Mouse (Mus musculus) MEL (cell line): Measurements from ENCODE around the gene Zfp668. TPM values are rescaled to one million over a fixed set of nuclear protein-coding genes. Genes with fewer than 3 reads are reported as not detected.

Experiments
- DNase-seq: peaks from one replicate; pipeline ENCODE4 v3.0.0; 2011; ENCODE audit warnings: low read depth, low spot score
- H3K27ac ChIP-seq: 2 replicates; pipeline ENCODE4 v1.5.1; 2012; ENCODE audit warnings: low read depth, mild to moderate bottlenecking, control low read depth, low read length, moderate library complexity; ENCODE audit not compliant: control insufficient read depth
- H3K27me3 ChIP-seq, 2 experiments: fragments of 150-350 bp in 1 of 2; sonication (generic) in 1 of 2; 2 replicates each; pipeline ENCODE4 v1.6.1; 2012; ENCODE audit warnings: low read length in 2 of 2, mild to moderate bottlenecking in 2 of 2, improper control_type of control experiment in 1 of 2, moderate library complexity in 1 of 2; ENCODE audit not compliant: insufficient read depth in 2 of 2, control insufficient read depth in 1 of 2
- H3K36me3 ChIP-seq, 2 experiments: 2 replicates each; pipeline ENCODE4 v1.6.1; 2012 to 2014; ENCODE audit warnings: low read length in 2 of 2, improper control_type of control experiment in 1 of 2, inconsistent platforms in 1 of 2, mild to moderate bottlenecking in 1 of 2; ENCODE audit not compliant: insufficient read depth in 2 of 2, control insufficient read depth in 1 of 2
- H3K4me1 ChIP-seq, 2 experiments: fragments of 150-350 bp in 1 of 2; sonication (generic) in 1 of 2; 2 replicates each; pipeline ENCODE4 v1.6.1; 2012; ENCODE audit warnings: low read length in 2 of 2, improper control_type of control experiment in 1 of 2, mild to moderate bottlenecking in 1 of 2; ENCODE audit not compliant: insufficient read depth in 2 of 2, control insufficient read depth in 1 of 2
- H3K4me3 ChIP-seq, 2 experiments: fragments of 150-350 bp in 1 of 2; sonication (generic) in 1 of 2; 2 replicates each; pipeline ENCODE4 v1.5.1; 2012; ENCODE audit warnings: low read depth in 2 of 2, low read length in 2 of 2, mild to moderate bottlenecking in 2 of 2, moderate library complexity in 2 of 2, control low read depth in 1 of 2, improper control_type of control experiment in 1 of 2; ENCODE audit not compliant: control insufficient read depth in 1 of 2, insufficient read depth in 1 of 2
- H3K79me2 ChIP-seq: 2 replicates; pipeline ENCODE4 v1.6.1; 2012; ENCODE audit warnings: mild to moderate bottlenecking, low read length, moderate library complexity; ENCODE audit not compliant: control insufficient read depth, poor library complexity, insufficient read depth
- H3K9ac ChIP-seq: 2 replicates; pipeline ENCODE4 v1.6.1; 2012; ENCODE audit warnings: low read depth, mild to moderate bottlenecking, control low read depth, low read length, moderate library complexity; ENCODE audit not compliant: control insufficient read depth, poor library complexity, severe bottlenecking
- H3K9me3 ChIP-seq: fragments of 150-350 bp; sonication (generic); replicated peaks from 2 replicates; pipeline ENCODE4 v1.6.1; 2012; ENCODE audit warnings: mild to moderate bottlenecking, low read length, improper control_type of control experiment, moderate library complexity; ENCODE audit not compliant: insufficient read depth
- CHD1 ChIP-seq: IDR thresholded peaks from 2 replicates; pipeline ENCODE4 v1.6.1; 2012; ENCODE audit warnings: low read depth, mild to moderate bottlenecking, inconsistent platforms, low read length, improper control_type of control experiment
- CHD2 ChIP-seq: IDR thresholded peaks from 2 replicates; pipeline ENCODE4 v1.6.1; 2011; ENCODE audit warnings: low read length, improper control_type of control experiment
- ETS1 ChIP-seq: IDR thresholded peaks from 2 replicates; pipeline ENCODE4 v1.6.1; 2012; ENCODE audit warnings: low read depth, mild to moderate bottlenecking, inconsistent platforms, low read length, improper control_type of control experiment, moderate library complexity
- GABPA ChIP-seq: IDR thresholded peaks from 2 replicates; pipeline ENCODE4 v1.6.1; 2012; ENCODE audit warnings: low read depth, mild to moderate bottlenecking, inconsistent platforms, low read length, improper control_type of control experiment, moderate library complexity
- HCFC1 ChIP-seq: IDR thresholded peaks from 2 replicates; pipeline ENCODE4 v1.6.1; 2012; ENCODE audit warnings: low read depth, mild to moderate bottlenecking, inconsistent platforms, low read length, improper control_type of control experiment, moderate library complexity
- KAT2A ChIP-seq: conservative IDR thresholded peaks from 2 replicates; pipeline ENCODE4 v1.6.1; 2012; ENCODE audit warnings: low read depth, low read length, improper control_type of control experiment, inconsistent platforms
- MEF2A ChIP-seq: IDR thresholded peaks from 2 replicates; pipeline ENCODE4 v1.6.1; 2014; ENCODE audit warnings: low read depth, mild to moderate bottlenecking, inconsistent platforms, low read length, improper control_type of control experiment; ENCODE audit not compliant: poor library complexity, insufficient replicate concordance, severe bottlenecking; ENCODE audit errors: extremely low read depth
- MXI1 ChIP-seq: IDR thresholded peaks from 2 replicates; pipeline ENCODE4 v1.6.1; 2011; ENCODE audit warnings: mild to moderate bottlenecking, low read depth, low read length, improper control_type of control experiment
- MYB ChIP-seq: IDR thresholded peaks from 2 replicates; pipeline ENCODE4 v1.6.1; 2011; ENCODE audit warnings: mild to moderate bottlenecking, low read depth, low read length, improper control_type of control experiment
- MYC ChIP-seq: IDR thresholded peaks from 2 replicates; pipeline ENCODE4 v1.6.1; 2011; ENCODE audit warnings: low read depth, mild to moderate bottlenecking, low read length, improper control_type of control experiment, moderate library complexity
- NELFE ChIP-seq: IDR thresholded peaks from 2 replicates; pipeline ENCODE4 v1.6.1; 2011; ENCODE audit warnings: low read depth, low read length, improper control_type of control experiment
- NRF1 ChIP-seq: IDR thresholded peaks from 2 replicates; pipeline ENCODE4 v1.6.1; 2014; ENCODE audit warnings: low read depth, mild to moderate bottlenecking, inconsistent platforms, low read length, improper control_type of control experiment, moderate library complexity; ENCODE audit not compliant: poor library complexity, insufficient read depth, severe bottlenecking
- POLR2AphosphoS2 ChIP-seq: IDR thresholded peaks from 2 replicates; pipeline ENCODE4 v1.6.1; 2011; ENCODE audit warnings: low read length, improper control_type of control experiment
- RAD21 ChIP-seq: IDR thresholded peaks from 2 replicates; pipeline ENCODE4 v1.6.1; 2011; ENCODE audit warnings: mild to moderate bottlenecking, low read depth, low read length, improper control_type of control experiment
- RCOR1 ChIP-seq: IDR thresholded peaks from 2 replicates; pipeline ENCODE4 v1.6.1; 2012; ENCODE audit warnings: low read depth, mild to moderate bottlenecking, inconsistent platforms, low read length, improper control_type of control experiment
- TAL1 ChIP-seq: IDR thresholded peaks from 2 replicates; pipeline ENCODE4 v1.6.1; 2012; ENCODE audit warnings: mild to moderate bottlenecking, inconsistent platforms, low read length, moderate library complexity, mixed read lengths
- TBP ChIP-seq: IDR thresholded peaks from 2 replicates; pipeline ENCODE4 v1.8.0; 2011; ENCODE audit warnings: low read depth, low read length, improper control_type of control experiment
- TCF12 ChIP-seq: IDR thresholded peaks from 2 replicates; pipeline ENCODE4 v1.6.1; 2014; ENCODE audit warnings: low read depth, mild to moderate bottlenecking, inconsistent platforms, low read length, improper control_type of control experiment, moderate library complexity
- UBTF ChIP-seq: IDR thresholded peaks from 2 replicates; pipeline ENCODE4 v1.6.1; 2012; ENCODE audit warnings: low read depth, mild to moderate bottlenecking, inconsistent platforms, low read length, improper control_type of control experiment, moderate library complexity, borderline replicate concordance; ENCODE audit not compliant: insufficient read depth
- USF2 ChIP-seq, 2 experiments: IDR thresholded peaks; 2 replicates each; pipeline ENCODE4 v1.6.1; 2011 to 2012; ENCODE audit warnings: improper control_type of control experiment in 2 of 2, low read length in 2 of 2, borderline replicate concordance in 1 of 2, inconsistent platforms in 1 of 2, low read depth in 1 of 2, mild to moderate bottlenecking in 1 of 2; ENCODE audit not compliant: insufficient read depth in 1 of 2
- ZKSCAN1 ChIP-seq: IDR thresholded peaks from 2 replicates; pipeline ENCODE4 v1.6.1; 2012; ENCODE audit warnings: low read depth, mild to moderate bottlenecking, inconsistent platforms, low read length, improper control_type of control experiment, moderate library complexity
- ZMIZ1 ChIP-seq: IDR thresholded peaks from 2 replicates; pipeline ENCODE4 v1.6.1; 2012; ENCODE audit warnings: low read depth, mild to moderate bottlenecking, inconsistent platforms, low read length, improper control_type of control experiment, moderate library complexity
- polyA plus RNA-seq, 2 experiments: library from polyadenylated mRNA; stranded (reverse) in 1 of 2; unstranded in 1 of 2; fragments of >175 nt in 1 of 2; fragments of >200 nt in 1 of 2; gene quantifications; 2 replicates each; pipeline versions ENCODE4 v1.2.1 to v1.2.4; 2012; ENCODE audit warnings: low replicate concordance in 2 of 2, low read depth in 1 of 2; ENCODE audit not compliant: insufficient read length in 2 of 2, insufficient read depth in 1 of 2, missing spikeins in 1 of 2
- total RNA-seq: library from RNA; depleted of rRNA; stranded (reverse); fragments of 300-350 nt; gene quantifications from 2 replicates; pipeline ENCODE4 v1.2.3, GENCODE M21; 2012

The Zfp668 gene
- total and polyA plus RNA-seq, 3 experiments, result 9.1 to 15.6 TPM; not detected in 1

DNA sequence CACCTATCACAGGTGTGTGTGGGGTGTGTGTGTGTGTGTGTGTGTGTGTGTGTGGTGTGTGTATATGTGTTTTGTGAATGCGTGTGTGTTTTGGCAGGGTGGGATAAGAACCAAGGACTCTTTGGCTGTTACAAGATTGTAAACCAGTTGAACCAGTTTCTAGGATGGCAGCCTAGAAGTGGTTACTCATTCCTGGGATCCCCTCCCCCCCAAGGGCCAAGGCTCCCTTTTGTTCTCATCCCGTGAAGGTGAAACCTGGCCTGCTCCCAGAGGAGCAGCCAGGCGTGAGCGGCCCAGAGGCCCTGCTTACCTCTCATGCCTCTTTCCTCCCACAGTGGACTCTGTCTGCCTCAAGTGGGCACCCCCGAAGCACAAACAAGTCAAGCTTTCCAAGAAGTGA, 48.6 kb upstream of the Zfp668 start:
- Histone ChIP-seq H3K9me3 (no peaks in the 10 kb centered on the region), H3K4me3 (no peak overlapping the region), H3K4me1 (peaks cover 0 to 26% of the 10 kb centered on the region in 2 experiments; a peak in 2 of 4 replicates), H3K79me2 (no peaks in the 10 kb centered on the region), H3K27me3 (no peaks in the 10 kb centered on the region), H3K27ac (no peak overlapping the region)
- no peak for DNase-seq
- TF ChIP-seq MEF2A, result no peak
- no peak for TF ChIP-seq RCOR1
- no peak for TF ChIP-seq CHD1
- no peak for TF ChIP-seq TBP
- no peak for TF ChIP-seq ZMIZ1
- TF ChIP-seq TCF12, result no peak
- no peak for TF ChIP-seq POLR2AphosphoS2
- no peak for TF ChIP-seq NELFE
- no peak for TF ChIP-seq NRF1
- TF ChIP-seq RAD21, result no peak
- TF ChIP-seq TAL1, result no peak
- no peak for TF ChIP-seq USF2 (IDR thresholded peaks at IDR 0.05; ENCODE audit: borderline replicate concordance in 1 of 2, insufficient read depth in 1 of 2, low read depth in 1 of 2, low read length in 2 of 2)
- no peak for TF ChIP-seq UBTF
- TF ChIP-seq ZKSCAN1, result no peak
- no peak for TF ChIP-seq CHD2
- no peak for TF ChIP-seq MYC
- TF ChIP-seq, all 39 proteins: peak for 0
- no peak overlapping the region for H3K9ac ChIP-seq
- H3K36me3 ChIP-seq, result peaks cover 2 to 17% of the 10 kb centered on the region in 2 experiments

DNA sequence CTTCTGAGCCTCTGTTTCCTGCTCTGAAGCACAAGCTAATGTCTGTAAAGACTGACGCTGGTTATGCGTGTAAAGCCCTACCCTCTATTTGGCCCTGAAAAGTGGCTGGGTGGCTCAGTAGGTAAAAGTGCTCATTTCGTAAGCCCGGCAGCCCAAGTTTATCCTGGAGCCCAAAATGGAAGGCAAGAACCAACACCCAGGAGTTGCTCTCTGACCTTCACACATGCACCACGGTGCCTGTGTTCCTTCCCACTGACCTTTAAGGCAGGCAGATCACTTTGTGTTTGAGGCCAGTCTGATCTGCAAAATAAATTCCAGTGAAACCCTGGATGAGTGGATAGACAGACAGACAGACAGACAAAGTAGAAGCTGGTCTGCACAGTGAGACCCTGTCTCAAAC, 47.1 kb upstream of the Zfp668 start:
- Histone ChIP-seq H3K9me3 (no peaks in the 10 kb centered on the region), H3K27ac (no peak overlapping the region), H3K79me2 (no peaks in the 10 kb centered on the region), H3K36me3 (peaks cover 2 to 15% of the 10 kb centered on the region in 2 experiments), H3K4me3 (no peak overlapping the region), H3K9ac (no peak overlapping the region), H3K4me1 (peaks cover 0 to 13% of the 10 kb centered on the region in 2 experiments; a peak in 2 of 4 replicates), H3K27me3 (no peaks in the 10 kb centered on the region)
- no peak for DNase-seq
- TF ChIP-seq UBTF, result no peak
- TF ChIP-seq KAT2A, result no peak
- no peak for TF ChIP-seq ZMIZ1
- no peak for TF ChIP-seq USF2 (IDR thresholded peaks at IDR 0.05; ENCODE audit: borderline replicate concordance in 1 of 2, insufficient read depth in 1 of 2, low read depth in 1 of 2, low read length in 2 of 2)
- no peak for TF ChIP-seq ETS1
- TF ChIP-seq MYB, result no peak
- no peak for TF ChIP-seq ZKSCAN1
- TF ChIP-seq NRF1, result no peak
- TF ChIP-seq MXI1, result no peak
- TF ChIP-seq HCFC1, result no peak
- TF ChIP-seq TCF12, result no peak
- no peak for TF ChIP-seq TAL1
- no peak for TF ChIP-seq GABPA
